Mouse (Mus musculus) gastrocnemius, postnatal 25 days (tissue): ENCODE data around the gene Vps18. TPM values are rescaled to one million over a fixed set of nuclear protein-coding genes. Genes with fewer than 3 reads are reported as not detected.

Experiments used
- DNase-seq: peaks from one replicate; pipeline ENCODE4 v3.0.0; 2022
- long read RNA-seq, 2 experiments: library from polyadenylated mRNA; stranded (forward); transcript quantifications; one replicate each; pipeline ENCODE4 v2.0.0; 2021
- total RNA-seq, 2 experiments: library from RNA; stranded (reverse); gene quantifications; 1 replicate in 1 of 2; 2 replicates in 1 of 2; pipeline ENCODE4 v1.2.3; 2021

Vps18 gene
- 1 to 10 TPM; 7.8 to 8.1 TPM for total RNA-seq
- long read RNA-seq, experiment 1, partial matches to known transcripts: 6 of 6 reads
- long read RNA-seq, experiment 1, other reads (novel, unspliced or antisense): 0 of 6 reads
- long read RNA-seq, experiment 2, full-length matches to known transcripts: 5 of 6 reads
- long read RNA-seq, experiment 2, partial matches to known transcripts: 0 of 6 reads
- long read RNA-seq, experiment 2, other reads (novel, unspliced or antisense): 1 of 6 reads

GRCm38 (mm10) chr2:119288270-119288882 is at the start of gene Vps18:
TSS of gene Vps18 (plus strand) at chr2:119288740.
- peak; percentile 94 for DNase-seq

- DNase-seq: no peak
Measured at GRCm38 (mm10) chr2:119240075-119240818, 48.3 kb upstream of the Vps18 start.

- DNase-seq: no peak
Measured at GRCm38 (mm10) chr2:119240819-119241186, 47.7 kb upstream of the Vps18 start.

- no peak for DNase-seq
Measured at GRCm38 (mm10) chr2:119242548-119242947, 46.0 kb upstream of the Vps18 start.

- no peak for DNase-seq
Measured at GRCm38 (mm10) chr2:119245246-119245645, 43.3 kb upstream of the Vps18 start.

- DNase-seq: no peak
Measured at GRCm38 (mm10) chr2:119247904-119248303, 40.6 kb upstream of the Vps18 start.

- no peak for DNase-seq
Measured at GRCm38 (mm10) chr2:119249592-119250061, 38.9 kb upstream of the Vps18 start.

- DNase-seq: no peak
Measured at GRCm38 (mm10) chr2:119250377-119250776, 38.2 kb upstream of the Vps18 start.

- peak; percentile 64 for DNase-seq
Measured at GRCm38 (mm10) chr2:119250826-119251478, 37.6 kb upstream of the Vps18 start.

GRCm38 (mm10) chr2:119254976-119255375 is 33.6 kb upstream of the Vps18 start:
- no peak for DNase-seq

- no peak for DNase-seq
Measured at GRCm38 (mm10) chr2:119260518-119260917, 28.0 kb upstream of the Vps18 start.

- no peak for DNase-seq
Measured at GRCm38 (mm10) chr2:119261326-119261725, 27.2 kb upstream of the Vps18 start.

GRCm38 (mm10) chr2:119262978-119263377 is 25.6 kb upstream of the Vps18 start:
- peak; percentile 61 for DNase-seq

- no peak for DNase-seq
Measured at GRCm38 (mm10) chr2:119263813-119264212, 24.7 kb upstream of the Vps18 start.

GRCm38 (mm10) chr2:119270286-119270642 is 18.3 kb upstream of the Vps18 start:
- DNase-seq: no peak

- DNase-seq: no peak
Measured at GRCm38 (mm10) chr2:119270643-119271331, 17.8 kb upstream of the Vps18 start, which contains the start of gene Rhov. TSS of gene Rhov (minus strand) at chr2:119271272.

GRCm38 (mm10) chr2:119274126-119274525 is 14.4 kb upstream of the Vps18 start:
- no peak for DNase-seq

- no peak for DNase-seq
Measured at GRCm38 (mm10) chr2:119276926-119277325, 11.6 kb upstream of the Vps18 start.

- DNase-seq: no peak
Measured at GRCm38 (mm10) chr2:119277810-119278209, 10.7 kb upstream of the Vps18 start.

- no peak for DNase-seq
Measured at GRCm38 (mm10) chr2:119281899-119282565, 6.5 kb upstream of the Vps18 start.

- DNase-seq: no peak
Measured at GRCm38 (mm10) chr2:119287372-119287771, 1.2 kb upstream of the Vps18 start.

- no peak for DNase-seq
Measured at GRCm38 (mm10) chr2:119289014-119289416, 475 bp downstream of the Vps18 start.
